Mouse (Mus musculus): ENCODE measurements at regions not wholly inside any gene's neighbourhood (a gene's known extent, or its start where the extent isn't known, plus 50 kb on each side); places are given as distances from the start of the nearest gene placed in this dataset.

GRCm38 (mm10) chr3:37858624-37859302 lies 134.5 kb upstream of the Gm5148 start:
- no peak for TF ChIP-seq POLR2AphosphoS5 (IDR thresholded peaks at IDR 0.05; ENCODE audit: borderline replicate concordance, low read depth, low read length)
- TF ChIP-seq CTCF (IDR thresholded peaks at IDR 0.05 in 2 of 3, conservative IDR thresholded peaks at IDR 0.05 in 1 of 3; ENCODE audit: control insufficient read depth in 1 of 3, insufficient read depth in 1 of 3, low read depth in 2 of 3, low read length in 3 of 3, poor library complexity in 1 of 3, severe bottlenecking in 1 of 3) = no peak
- TF ChIP-seq CHD2 (IDR thresholded peaks at IDR 0.05; ENCODE audit: low read length) = no peak
- TF ChIP-seq POLR2A (IDR thresholded peaks at IDR 0.05; ENCODE audit: control insufficient read depth in 1 of 2, insufficient read depth in 1 of 2, low read depth in 1 of 2, low read length in 2 of 2, poor library complexity in 1 of 2) = no peak
- no peak for TF ChIP-seq GATA1 (IDR thresholded peaks at IDR 0.05; ENCODE audit: low read depth, low read length)
- TF ChIP-seq MAZ (IDR thresholded peaks at IDR 0.05; ENCODE audit: low read depth, low read length) = no peak
- no peak for TF ChIP-seq MXI1 (IDR thresholded peaks at IDR 0.05; ENCODE audit: low read depth, low read length)
- no peak for TF ChIP-seq CHD1 (IDR thresholded peaks at IDR 0.05; ENCODE audit: low read depth, low read length)
- TF ChIP-seq MEF2A (IDR thresholded peaks at IDR 0.05; ENCODE audit: extremely low read depth, insufficient replicate concordance, low read depth, low read length, poor library complexity, severe bottlenecking) = no peak
- no peak for TF ChIP-seq MYC (IDR thresholded peaks at IDR 0.05; ENCODE audit: low read depth, low read length)
- TF ChIP-seq NELFE (IDR thresholded peaks at IDR 0.05; ENCODE audit: low read depth, low read length) = no peak
